Mouse (Mus musculus) G1E (cell line): ENCODE measurements at regions not wholly inside any gene's neighbourhood (a gene's known extent, or its start where the extent isn't known, plus 50 kb on each side); places are given as distances from the start of the nearest gene placed in this dataset.

Source experiments
- CTCF ChIP-seq: IDR thresholded peaks from 2 replicates; pipeline ENCODE4 v1.5.1; 2012; ENCODE audit warnings: low read depth, low read length, inconsistent platforms, mixed read lengths
- GATA1 ChIP-seq: IDR thresholded peaks from 2 replicates; pipeline ENCODE4 v1.6.1; 2012; ENCODE audit warnings: borderline replicate concordance, low read length, inconsistent platforms, mixed read lengths
- POLR2AphosphoS5 ChIP-seq: IDR thresholded peaks from 2 replicates; pipeline ENCODE4 v1.6.1; 2012; ENCODE audit warnings: low read depth, low read length, inconsistent platforms; ENCODE audit not compliant: insufficient replicate concordance

DNA sequence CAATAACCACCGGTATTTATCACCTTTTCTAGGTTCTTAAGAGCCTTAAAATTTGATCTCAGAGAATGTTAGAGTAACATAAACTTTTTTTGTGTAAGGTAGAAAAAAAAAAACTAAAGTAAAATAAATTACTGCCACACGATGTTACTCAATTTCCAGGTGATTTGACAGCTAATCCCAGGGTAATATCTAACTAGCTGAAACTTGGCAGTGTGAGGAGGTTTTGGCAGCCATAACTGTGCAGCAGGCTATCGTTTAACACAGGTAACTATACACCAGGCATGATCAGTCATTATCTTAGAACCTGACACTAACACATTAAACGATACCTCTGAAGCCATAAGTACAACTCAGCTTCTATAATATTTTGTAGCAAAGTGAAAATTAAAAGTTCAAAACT, 187.3 kb downstream of the Hlx start:
- TF ChIP-seq POLR2AphosphoS5 (no peak), GATA1 (no peak), CTCF (no peak)
